Mouse (Mus musculus) c-Kit-negative CD71-positive TER-119-positive erythroid progenitor cells, embryonic 14.5 days (primary cell): ENCODE results near the gene Cabp4.

Experiments
- DNase-seq: peaks from one replicate; pipeline ENCODE4 v3.0.0-alpha.2; 2013; ENCODE audit warnings: low read depth, low spot score

Cabp4 gene

DNA sequence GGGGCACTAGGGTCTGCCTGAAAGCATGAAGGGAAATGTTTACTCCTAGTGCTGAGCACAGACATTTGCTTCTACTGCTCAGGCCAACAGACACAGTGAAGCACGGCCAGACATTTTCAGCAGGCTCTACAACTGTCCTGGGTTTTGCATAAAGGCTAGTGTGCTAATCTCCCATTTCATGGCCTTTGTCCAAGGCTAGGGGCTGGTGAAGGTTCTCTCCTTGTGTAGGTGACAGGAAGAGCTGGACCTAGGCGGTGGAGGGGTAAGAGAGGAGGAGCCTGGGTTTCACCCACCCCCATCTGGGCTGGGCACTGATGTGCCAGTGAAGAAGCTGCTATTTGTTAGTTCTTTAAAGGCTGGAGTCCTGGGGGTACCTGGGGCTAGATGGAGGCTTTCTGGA, 20.9 kb upstream of the Cabp4 start:
- DNase-seq: no peak

DNA sequence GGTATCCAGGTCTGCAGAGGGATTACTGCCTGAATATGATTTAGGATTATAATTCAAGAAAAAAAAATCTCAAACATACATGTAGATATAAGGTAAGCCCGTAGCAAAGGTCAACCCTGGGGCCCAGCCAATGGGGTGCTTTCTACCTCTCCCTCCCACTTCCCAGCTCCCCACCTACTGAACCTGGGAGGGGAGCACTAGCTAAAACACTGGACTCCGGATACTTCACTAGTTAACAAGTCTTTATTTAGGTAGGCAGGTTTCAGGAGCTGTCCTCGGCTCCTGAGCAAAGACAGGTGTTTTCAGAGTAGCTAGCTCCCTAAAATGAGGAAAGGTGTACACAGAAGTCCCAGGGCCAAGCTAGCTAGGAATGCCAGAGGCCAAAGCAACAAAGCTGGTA, 20.3 kb upstream of the Cabp4 start:
- no peak for DNase-seq

DNA sequence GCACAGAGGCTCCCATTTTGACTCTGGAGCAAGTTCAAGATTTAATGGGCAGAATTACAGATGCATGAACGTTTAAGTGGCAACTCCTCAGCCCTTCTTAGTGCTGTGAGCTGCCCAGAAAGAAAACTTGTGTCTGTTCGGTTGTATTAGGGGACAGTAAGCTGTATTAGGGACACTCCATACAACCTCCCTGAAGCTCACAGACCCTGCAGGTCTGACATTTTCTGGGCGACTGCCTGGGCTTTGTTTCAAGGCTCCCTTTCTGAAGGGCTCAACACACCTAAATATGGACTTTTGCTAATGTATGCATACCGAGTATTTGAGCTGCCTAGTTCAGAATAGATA, 19.7 kb upstream of the Cabp4 start:
- DNase-seq: no peak

DNA sequence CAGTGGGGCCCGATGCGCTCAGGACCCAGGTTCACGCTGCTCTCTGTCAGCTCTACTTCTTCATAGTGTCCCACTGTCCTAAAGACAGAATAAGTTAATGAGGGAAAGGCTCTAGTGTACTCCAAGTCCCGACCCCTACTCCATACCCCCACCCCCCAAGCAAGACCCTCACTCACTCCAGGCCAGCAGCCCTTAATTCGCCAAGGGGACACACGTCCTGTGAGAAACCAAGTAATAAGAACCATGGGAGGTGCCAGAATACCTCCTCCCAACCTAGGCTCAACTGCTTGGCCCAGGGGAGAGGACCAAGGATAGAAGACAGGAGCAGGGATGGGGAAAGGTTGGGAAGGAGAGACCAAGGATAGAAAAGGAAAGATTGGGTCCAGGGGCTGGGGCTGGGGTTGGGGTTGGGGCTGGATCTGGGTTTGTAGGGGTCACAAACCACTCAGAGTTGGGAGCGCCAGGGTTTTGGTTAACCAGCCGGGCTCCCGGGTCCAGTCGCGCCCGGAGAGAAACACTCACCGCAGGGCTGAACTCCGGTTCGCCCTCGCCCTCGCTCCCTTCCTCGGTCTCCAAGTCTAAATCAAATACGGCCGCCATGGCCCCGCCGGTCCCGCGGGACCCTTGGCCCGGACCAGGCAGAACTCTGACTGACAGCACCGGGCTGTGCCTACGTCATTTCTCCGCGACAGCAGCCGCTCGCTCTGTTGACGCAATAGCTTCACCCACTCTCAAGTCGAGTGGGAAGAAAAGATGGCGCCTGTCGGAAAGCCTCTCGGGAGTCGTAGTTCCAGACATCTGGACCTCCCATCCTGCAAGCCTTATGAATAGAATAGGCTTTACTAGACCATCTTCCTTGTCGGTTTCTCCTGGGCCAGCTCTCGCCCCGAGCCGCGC, 19.1 kb upstream of the Cabp4 start, which contains the start of gene Rps6kb2:
Rps6kb2 (minus strand) TSS at position 709 of the 897 bp plus-strand sequence.
- peak; percentile 90 for DNase-seq

DNA sequence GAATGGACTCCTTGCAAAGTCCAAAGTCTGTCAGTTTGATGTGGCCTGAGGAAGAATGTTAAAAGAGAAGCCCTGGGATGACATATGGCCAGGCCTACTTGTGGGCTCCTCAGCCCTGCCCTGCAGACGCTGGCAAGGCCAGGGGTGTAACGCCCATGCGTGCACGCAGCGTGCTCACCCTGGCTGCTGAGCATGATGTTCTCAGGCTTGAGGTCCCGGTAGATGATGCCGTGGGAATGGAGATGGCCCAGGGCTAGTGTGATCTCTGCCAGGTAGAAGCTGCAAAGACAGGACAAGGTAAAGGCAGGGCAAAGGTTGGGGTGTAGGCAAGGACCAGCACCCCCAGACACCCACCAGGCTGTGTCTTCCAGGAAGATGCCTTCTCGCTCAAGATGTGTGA, 15.2 kb upstream of the Cabp4 start:
- no peak for DNase-seq

DNA sequence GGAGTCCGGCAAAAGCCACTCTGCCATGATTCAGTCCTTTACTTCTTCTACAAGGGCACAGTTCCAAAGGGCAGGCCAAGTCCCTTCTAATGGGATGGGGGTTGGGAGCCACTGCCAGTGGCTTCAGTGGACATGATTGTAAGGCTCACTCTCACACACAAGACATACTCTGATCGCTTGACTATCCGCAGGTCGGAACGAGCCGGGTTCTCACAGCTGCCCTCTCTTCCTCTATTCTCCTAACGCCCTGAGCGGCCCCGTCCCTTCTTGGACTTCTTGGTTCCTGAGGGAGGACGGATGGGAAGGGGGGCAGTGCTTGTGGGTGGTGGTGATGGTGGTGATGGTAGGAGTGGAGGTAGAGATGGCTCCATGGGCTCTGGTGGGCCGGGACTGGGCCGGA, 12.9 kb upstream of the Cabp4 start:
- DNase-seq: no peak

DNA sequence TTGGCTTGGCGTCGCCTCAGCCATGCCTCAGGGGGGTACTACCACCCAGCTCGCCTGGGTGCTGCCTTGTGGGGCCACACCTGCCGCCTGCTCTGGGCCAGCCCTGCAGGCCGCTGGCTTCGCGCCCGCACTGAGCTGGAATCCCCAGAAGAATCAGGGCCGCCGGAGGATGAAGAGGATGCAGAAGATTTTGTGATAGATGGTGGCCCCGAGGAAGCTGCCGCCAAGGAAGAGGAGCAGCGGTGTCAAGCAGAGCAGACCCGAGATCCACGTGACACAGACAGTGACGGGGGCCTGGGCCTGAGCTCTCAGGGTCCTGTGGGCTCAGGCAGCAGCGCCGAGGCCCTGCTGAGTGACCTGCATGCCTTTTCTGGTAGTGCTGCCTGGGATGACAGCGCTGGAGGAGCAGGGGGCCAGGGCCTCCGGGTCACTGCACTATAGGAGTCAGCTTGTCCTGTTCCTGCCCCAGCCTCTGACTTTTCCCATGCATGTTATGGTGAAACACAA, 12.3 kb upstream of the Cabp4 start:
- no peak for DNase-seq

DNA sequence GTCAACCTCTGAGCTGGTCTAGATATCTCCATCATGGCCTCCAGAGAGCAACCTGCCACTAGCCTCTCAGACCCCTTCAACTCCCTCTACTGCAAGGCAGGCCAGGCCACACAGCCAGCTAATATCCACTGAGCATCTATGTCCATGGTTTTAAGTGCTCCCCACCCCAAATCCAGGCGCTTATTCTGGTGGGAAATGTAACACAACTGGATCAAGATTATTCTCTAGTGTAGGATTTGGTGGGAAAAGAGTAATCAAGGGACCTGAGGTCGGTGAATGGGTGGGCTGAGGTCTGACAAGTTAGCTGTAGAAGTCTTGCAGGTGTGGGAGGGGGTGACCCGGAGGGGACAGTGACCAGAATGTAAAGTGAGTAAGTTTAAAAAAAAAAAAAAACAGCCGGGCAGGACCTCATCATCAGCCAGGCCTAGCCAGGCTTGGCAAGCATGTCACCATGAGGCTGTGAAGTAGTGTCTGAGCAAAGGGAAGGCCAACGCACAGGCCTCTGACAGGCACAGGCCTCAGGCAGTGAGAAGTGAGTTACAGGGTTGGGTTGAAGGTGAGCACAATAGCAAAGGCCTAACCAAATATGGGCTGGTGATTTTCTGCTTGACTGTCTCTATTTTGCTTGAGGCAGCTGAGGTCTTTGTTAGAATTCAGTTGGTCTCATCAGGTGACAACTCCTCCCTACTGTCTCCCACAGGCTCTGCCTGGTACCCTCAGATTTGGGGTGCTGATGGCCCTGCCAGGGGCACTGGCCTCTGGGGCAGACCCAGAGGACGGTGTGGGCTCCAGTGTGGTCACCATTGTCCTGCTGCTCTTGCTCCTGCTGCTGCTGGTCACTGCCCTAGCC, 11.6 kb upstream of the Cabp4 start:
- DNase-seq: no peak

DNA sequence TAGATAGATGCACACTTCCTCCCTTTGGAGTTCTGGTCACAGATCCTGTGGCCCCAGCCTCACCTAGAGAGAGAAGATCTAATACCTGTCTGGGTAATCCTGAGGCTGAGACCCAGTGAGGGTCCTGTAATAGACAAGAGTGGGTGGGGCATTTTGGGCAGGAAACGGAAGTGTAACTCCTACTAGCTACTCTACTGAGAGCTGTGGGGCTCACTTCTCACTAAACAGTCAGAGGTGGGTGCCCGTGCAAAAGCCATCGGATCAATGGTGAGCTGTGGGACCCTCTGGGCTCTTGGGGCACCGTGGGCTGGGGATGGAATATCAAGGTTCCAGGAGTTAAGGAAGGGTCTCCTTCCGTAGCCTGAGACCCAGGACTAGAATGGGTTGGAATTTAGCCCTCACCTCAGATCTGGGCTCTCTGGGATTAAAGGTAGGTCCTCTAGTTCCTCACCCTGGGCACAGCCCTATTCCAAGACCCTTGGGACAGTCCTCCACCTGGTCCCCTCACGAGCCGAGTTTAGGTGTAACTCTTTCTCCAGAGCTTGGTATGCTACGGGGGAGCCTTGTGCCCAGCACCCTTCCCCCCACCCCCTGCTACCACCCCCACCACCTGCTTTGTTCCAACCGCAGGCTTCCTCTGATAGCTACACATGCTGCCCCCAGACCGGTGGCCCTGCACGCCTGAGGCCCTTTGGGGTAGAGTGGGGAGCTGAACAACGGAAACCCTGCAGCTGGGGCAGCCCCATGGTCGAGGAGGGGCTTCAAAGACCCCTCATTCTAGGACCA, 10.8 kb upstream of the Cabp4 start:
- no peak for DNase-seq

DNA sequence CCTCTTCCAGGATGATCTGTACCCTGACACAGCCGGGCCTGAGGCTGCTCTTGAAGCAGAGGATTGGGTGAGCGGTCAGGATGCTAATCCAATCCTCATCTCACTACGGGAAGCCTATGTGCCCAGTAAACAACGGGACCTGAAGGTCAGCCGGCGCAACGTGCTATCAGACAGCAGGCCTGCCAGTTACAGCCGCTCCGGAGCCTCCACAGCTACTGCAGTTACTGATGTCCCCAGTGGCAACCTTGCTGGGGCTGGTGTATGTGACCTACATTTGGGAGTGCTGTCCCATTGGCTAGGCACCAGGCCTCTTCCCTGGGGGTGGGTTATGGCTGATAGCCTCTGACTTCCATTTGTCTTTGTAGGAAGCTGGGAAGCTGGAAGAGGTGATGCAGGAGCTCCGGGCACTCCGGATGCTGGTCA, 9.4 kb upstream of the Cabp4 start, which contains the start of gene Ptprcap:
Ptprcap (plus strand) TSS at position 373 of the 423 bp plus-strand sequence.
- no peak for DNase-seq

DNA sequence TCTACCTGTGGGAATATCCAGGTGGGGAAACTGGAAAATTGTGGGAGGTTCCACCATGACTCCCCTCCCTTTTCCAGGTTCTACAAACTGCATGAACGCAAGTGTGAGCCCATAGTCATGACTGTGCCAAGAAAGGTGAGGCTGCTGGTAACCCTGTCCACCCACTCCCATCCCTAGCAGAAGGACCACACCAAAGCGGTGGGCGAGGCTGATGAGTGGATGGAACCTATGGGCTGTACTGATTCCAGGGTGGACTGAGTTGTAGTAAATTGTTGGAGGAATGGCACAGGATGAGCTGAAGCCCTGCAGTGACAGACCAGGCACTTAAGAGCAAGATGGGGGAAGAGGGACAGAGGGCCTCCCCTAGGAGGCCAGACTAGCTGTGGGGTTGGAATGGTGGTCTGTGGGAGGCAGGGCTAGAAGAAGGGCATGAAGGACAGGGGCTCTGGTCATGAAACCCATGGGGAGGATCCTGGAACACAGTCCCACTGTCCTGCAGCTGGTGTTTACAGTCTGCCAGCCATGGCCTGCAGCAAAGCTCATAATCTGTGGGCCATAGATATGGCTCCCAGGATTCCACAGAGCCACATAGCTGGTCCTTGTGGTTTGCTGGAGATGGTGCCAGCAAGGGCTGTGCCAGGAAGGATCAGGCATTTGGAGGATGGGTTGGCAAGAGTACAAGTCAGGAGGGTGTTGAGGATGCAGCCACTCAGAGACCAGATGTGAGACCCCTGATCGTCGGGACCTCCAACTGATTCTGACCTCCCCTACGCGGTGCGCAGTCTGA, 8.8 kb upstream of the Cabp4 start:
- DNase-seq: no peak

DNA sequence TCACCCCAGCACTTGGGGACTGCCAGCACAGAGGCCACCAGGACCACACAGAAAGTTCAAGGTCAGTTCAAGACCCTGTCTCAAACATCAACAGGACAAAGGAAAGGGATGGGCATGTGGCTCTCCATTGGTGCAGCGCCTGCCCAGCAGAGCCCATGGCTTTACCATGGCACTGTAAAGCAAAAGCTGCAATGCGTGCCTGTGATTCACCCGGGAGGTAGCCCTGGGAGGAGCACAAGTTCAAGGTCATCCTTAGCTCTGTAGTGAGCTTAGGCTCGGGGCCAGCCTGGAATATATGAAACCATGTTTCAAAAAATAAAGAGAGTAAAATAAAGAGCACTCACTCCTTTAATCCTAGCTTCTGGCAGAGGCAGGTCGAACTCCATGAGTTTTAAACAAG, 8.1 kb upstream of the Cabp4 start:
- no peak for DNase-seq

DNA sequence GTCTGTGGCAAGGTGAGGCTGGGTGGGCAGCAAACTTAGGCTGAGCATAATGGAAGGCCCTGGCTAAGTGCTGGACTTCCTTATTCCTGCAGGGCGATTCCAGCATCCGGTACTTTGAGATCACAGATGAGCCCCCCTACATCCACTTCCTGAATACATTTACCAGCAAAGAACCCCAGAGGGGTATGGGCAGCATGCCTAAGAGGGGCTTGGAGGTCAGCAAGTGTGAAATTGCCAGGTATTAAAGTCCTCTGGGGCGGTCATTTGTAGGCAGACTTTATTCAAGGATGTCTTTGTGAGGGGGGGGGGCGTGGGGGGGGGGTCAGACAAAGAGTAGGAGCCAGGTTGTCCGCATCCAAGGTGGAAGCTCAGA, 7.6 kb upstream of the Cabp4 start:
- DNase-seq: no peak

DNA sequence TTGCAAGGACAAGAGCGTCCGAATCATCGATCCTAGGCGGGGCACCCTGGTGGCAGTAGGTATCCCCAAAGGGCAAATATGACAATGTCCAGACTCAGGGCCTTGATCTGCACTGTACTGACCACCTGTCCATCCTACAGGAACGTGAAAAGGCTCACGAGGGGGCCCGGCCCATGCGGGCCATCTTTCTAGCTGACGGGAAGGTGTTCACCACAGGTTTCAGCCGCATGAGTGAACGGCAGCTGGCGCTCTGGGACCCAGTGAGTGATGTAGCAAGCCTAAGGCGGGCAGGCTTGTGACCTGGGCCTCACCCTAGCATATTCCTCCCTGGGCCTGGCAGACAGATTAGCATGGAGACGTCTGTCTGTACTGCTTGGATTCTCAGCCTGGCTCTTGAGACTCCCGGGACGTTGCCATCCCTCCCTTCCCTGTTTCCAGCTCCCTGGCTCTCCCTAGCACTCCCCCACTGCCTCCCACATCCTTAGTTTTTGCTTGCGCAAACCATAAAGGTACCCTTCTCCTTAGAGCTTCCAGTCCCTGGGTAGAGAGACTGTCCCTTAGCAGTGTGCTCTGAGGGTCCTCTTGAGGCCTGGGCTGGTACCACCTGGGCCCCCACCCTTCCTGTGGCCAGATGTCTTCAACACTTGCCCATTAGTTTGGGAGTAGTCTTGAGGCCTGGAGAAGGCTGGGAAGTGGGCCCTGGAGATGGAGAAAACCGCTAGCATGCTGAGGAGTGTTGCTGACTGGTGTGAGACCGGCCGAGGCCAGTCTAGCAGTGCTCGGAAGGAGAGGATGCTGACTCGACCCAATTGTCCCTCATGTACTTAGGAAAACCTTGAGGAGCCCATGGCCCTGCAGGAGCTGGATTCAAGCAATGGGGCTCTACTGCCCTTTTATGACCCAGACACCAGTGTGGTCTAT, 7.0 kb upstream of the Cabp4 start:
- no peak for DNase-seq

DNA sequence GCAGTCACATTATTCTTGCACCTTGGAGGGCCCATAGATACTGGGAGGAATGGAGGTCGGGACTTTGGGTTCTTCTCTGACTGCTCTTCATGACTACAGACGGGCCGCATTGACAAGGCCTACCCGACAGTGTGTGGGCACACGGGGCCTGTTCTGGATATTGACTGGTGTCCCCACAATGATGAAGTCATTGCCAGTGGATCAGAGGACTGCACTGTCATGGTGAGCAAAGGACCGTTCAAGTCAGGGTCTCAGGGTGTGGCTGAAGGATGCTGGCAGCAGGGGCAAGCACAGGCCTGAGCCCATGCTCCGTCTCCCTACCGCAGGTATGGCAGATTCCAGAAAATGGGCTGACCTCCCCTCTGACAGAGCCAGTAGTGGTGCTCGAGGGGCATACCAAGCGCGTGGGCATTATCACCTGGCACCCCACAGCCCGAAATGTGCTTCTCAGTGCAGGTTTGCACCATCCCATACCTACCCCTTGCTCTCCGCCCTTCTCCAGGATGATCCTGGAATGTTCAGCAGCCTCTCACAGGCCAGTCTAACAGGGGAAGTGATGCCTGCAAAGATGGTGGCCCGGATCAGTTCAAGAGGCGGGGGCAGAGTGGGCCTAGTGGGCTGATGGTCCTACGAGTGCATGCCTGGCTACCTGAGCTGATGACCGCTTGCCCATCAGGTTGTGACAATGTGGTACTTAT, 6.1 kb upstream of the Cabp4 start:
- DNase-seq: no peak

DNA sequence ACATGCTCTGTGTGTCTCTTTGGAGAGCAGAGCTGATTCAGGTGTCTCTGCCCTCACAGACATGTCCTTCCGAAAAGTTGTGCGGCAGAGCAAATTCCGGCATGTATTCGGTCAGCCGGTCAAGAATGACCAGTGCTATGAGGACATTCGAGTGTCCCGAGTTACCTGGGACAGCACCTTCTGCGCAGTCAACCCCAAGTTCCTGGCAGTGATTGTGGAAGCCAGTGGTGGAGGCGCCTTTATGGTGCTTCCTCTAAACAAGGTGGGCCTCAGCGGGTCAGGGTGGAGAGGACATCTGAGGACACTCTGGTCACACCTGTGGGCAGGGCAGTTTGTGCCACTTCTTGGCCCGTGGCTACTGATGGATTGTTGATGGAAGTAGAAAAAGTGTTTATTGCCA, 5.5 kb upstream of the Cabp4 start:
- DNase-seq: no peak

DNA sequence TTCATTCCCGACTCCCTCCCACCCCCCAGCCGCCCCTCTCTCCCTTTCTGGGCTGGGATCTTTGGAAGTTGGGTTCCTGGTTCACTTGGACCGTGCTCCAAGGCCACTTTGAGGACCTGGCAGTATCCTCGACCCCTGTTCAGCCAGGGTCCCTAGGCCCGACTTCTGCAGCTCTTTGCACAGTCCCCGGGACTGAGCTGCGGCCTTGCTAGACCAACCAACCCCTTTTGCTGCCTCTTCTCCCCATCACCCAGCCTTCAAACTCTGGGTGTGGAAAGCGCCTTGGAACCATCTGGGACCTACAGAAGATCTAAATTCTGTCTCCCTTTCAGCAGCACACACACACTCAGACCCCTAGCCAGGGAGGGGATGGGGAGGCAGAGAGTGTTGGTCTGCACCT, 5.0 kb upstream of the Cabp4 start:
- DNase-seq: no peak

DNA sequence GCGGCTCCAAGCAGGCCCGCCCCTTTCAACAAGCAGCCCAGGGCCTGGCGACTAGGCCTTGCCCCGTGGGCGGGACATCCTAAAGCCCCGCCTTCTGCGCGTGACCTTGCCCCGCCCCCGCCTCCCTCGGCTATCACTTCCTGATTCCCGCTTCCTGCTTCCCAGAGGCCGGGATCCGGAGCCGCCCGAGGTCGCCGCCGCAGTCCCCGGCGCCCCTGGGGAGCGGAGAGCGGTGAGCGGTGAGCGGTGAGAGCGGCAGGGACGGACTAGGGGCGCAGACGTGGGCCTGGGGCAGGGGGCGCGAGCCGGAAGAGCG, 4.6 kb upstream of the Cabp4 start, which contains the start of gene Coro1b:
Coro1b (plus strand) TSS at position 129 of the 316 bp plus-strand sequence.
- DNase-seq: peak; percentile 79

DNA sequence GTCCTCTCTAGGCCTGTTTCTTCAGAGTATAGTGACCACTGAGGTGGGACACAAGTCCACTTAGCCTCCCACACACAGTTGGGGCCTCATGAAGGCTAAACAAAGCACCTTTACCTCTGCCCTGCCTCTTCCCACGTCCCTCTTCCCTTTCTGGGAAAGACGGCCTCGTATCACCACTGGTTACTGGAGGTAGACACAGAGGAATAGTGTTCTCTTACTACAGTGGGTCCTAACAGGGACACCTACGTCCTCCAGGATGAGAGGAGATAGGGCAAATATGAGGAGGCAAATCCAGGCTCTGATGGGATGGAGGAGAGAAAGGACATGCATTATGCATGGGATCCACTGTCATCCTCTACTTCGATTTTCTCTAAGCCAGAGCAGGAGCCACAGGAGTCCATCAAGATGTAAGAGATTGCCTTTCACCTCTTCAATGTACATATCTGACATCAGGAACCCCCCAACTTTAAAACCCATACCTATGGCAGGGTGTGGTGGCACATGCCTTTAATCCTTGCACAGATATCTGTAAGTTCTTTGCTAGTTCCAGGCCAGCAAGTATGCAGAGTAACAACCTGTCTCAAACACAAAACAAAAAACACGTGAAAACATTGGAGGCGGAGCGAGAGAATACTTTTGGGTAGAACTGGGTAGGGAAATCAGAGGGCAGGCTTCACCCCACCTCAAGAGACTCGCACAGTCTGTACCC, 4.1 kb upstream of the Cabp4 start:
- DNase-seq: no peak
